Mouse (Mus musculus) B cell, adult 2 months (primary cell): ENCODE data around the gene Fndc3a.

Experiments used
- DNase-seq, 2 experiments: peaks; one replicate each; pipeline ENCODE4 v3.0.0; 2022

Fndc3a gene

DNA sequence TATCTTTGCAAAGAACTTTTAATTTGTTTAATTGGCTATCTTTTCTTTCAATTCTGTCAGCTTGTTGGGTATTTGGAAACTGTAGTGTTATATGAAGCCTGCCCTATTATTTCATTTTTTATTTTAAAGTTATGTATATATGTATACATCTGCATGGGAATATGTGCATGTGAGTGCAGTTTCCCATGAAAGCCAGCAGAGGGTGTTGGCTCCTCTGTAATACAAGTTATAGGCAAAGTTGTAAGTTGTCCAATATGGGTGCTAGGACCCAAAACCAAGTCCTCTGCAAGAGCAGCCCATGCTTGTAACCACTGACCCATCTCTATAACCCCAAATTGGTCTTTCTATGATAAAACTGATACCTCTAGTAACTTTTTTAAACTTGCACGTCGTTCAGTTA, 38.8 kb downstream of the Fndc3a start:
- no peak for DNase-seq

DNA sequence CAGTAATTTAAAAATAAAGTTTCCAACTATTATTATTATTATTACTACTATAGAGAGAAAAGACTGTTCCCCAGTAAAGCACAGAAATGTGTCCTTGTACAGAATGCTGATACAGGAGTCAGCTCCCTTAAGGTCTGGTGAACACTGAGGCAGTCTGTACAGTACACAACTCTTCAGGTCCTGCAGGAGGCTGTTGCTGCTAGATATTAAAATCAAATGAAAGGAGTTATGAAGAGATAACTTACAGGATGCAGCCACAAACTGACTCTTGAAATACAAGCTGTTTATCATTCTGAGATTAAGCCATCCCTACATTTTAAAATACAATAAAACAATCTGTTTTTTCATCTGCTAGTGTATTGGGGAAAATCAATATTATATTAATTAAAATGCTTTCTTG, 60.5 kb downstream of the Fndc3a start:
- DNase-seq = no peak

DNA sequence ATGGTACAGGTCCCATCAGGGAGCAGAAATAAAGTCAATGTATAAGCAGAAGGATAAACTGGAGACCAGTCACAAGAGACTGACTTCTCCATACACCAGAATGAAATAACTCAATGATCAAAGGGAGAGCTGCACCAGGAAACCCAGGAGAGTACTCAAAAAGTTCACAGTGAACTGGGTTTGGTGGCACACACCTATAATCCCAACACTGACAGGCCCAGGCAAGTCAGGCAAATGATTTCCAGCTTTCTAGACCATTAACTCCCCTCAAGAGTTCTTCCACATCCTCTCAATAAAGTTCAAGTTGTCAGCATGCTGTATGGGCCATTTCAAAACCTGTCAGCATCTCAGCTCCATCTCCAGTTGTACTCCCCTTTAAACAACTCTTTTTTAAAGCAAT, 64.3 kb downstream of the Fndc3a start:
- DNase-seq = no peak

DNA sequence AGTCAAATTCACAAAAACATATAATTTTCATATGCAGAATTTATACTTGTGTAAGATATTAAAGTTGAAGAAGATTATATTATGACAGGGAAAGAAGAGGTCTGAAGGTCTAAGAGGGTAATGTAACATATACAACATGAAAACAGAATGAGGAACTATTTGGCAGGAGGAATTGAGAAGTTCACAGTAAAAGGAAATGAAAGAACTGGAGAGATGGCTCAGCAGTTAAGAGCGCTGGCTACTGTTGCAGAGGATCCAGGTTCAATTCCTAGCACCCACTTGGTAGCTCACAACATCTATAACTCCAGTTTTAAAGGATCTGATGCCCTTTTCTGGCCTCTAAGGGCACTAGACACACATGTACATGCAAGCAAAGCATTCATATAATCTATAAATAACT, 65.2 kb downstream of the Fndc3a start:
- peak in 1 of 2 experiments; percentile 17 for DNase-seq

DNA sequence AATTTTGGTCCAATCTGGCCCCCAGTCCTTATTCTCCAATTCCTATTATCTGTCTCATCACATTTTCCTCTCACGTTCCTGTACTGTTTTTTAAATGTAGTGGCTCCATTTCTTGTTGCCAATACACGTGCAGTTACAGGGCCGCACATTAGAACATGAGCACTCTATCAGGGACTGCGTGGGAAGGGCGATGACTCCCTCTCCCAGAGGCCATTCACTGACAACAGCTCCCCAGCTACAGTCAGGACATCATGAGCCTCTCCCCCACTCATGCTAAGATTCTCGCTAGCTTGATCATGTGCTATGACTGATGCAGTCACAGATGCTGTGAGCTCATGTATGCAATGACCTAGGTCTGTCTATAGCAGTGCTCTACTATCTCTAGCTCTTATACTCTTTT, 71.3 kb downstream of the Fndc3a start:
- DNase-seq = no peak

DNA sequence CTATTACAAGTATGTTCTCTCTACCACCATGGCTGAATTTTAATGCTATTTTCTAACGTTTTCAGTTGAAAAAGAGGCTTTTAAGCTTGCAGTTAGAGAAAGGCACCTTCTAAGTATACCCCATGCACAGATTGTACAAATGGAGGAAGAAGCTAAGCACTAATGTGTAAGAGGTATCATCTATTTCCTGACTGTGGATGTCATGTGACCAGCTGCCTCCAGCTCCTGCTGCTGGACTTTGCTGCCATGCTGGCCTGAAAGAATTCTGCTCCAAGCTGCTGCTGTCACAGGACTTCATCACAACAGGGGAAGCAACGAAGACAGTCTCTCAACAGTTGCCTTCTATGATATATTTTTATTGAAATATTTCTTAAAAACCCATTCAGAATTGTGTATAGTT, 76.2 kb downstream of the Fndc3a start:
- DNase-seq = no peak

DNA sequence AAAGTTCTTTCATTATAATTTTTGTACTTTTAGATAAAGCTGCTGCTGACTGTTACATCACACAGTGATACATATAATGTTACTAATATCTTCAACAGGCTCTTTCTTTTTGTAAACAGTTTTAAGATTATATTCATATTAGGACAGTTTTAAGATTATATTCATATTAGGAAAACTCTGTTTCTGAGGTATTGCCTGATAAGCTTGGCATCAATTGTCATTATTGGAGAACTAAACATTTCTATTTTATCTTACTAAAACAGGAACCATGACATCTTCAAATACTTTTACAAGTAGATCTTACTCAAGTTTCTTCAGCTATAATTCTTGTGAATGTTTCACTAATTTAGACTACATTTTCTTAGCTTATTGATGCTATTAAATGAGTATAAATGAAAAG, 84.4 kb downstream of the Fndc3a start:
- no peak for DNase-seq

DNA sequence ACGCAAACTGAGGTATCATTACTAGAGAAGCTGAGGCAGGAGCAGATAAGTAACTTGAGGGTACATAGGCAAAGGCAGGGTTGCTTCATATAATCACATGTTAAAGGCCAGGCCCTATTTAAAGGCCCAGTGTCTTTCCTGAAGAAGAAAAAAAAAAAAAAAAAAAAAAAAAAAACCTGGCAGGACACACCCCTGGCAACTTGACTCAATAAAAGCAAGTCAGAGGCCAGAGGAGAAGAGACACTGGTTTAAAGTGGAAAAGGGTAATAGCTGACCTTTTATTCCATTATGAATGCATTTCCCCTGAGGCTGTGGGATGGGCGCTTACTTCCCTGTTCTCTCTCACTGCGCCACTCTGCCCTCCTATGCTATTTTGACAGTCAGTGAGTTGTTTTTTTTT, 105.7 kb downstream of the Fndc3a start:
- DNase-seq = no peak

DNA sequence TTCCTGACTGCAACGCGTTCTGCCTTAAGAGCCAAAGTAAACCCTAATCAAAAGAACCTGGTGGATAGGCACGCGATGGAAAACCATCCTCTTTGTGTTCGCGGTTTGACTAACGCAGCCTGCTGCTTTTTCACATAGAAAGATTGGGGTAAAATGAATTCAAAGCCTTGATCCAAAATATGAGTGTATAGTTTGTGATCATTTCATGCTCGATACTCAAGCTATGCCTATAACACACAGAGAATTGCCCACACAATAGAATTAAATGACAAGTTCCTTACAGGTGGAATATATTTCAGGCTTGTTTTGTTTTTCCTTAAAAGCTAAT, 106.6 kb downstream of the Fndc3a start:
- DNase-seq = no peak

DNA sequence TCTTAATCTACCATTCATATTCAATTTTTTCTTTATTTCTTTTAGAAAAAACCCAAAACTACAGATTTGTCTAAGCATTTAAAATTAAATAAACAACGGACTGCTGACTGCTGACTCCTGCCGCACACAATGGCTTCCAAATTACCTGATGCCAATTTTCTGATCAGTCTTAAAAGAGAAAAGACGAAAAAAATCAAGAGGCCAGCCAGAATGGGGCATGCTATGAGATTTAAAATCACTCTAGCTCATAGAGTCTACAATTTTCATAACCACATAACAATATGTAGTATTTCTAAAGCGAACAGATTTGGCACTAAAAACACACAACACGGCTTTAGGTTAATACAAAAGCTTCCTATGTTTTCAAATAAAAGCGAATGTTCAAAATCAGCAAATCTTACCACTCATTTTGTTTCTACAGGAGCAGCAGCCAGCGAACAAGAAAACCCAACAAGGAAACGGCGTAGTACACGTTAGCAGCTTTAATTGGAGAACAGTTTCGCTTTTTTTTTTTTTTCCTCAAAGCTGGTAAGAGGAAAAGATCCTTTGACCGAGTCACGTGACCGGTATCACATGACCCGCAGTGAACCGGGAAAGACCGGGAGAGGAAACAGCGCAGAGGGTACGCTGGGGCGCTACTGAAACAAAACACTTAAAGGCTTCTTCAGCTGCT, 107.1 kb downstream of the Fndc3a start:
- peak; percentile 57 to 58 for DNase-seq

DNA sequence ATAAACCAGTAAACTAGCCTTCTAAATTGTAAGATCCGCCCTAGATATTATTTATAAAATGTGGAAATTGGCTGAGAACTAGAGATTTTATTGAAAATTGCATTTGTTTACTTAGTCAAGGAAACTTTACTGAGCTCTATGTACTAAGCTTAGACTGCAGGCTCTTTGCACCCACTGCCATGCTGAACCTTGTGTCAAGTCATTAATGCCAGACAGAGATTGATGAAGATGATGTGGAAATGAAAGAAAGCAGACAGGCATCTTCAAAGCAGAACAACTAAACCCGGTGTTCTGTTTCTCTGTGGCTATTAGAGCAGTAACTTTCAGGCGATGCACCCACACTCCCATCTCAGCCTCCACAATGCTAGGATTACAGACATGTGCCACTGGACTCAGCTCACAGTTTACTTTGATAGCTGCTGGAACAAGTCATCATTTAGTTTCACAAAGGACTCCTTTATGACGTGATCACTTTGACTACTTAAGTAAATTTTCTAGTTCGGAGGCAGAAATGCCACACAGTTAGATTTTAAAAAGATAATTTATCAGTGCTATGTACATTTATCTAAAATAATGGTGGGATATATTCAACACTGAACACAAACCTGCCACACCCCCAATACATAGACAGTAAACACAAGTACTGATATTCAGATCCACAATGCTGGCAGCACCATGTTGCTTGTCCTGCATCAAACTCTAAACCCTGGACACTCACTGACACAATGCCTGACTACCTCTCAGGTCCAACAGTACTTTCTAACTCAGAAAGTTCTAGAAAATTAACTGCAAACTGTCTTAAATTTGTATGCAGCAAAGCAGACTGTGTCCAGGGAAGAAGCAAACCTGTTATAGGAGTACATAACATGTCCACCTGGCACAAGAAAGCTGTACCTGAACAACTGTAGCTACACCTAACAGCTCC, 108.2 kb downstream of the Fndc3a start:
- no peak for DNase-seq

DNA sequence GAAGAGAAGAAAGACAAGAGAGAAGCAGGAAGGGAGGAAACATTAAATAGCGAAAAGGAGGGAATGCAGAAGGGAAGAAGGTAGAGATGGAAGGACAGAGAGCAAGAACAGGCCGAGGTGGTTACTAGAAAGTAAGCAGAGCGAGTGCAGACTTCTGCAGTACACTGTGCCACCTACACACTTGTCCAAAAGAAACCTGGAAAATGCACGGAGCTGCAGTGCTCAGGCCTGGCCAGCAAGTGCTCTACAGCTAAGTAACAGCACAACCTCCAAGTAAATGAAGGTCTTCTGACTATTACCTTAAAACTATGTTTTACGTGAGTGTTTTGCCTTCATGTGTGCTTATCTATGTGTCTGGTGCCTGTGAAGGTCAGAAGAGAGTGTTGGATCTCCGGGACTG, 109.4 kb downstream of the Fndc3a start:
- DNase-seq = no peak

DNA sequence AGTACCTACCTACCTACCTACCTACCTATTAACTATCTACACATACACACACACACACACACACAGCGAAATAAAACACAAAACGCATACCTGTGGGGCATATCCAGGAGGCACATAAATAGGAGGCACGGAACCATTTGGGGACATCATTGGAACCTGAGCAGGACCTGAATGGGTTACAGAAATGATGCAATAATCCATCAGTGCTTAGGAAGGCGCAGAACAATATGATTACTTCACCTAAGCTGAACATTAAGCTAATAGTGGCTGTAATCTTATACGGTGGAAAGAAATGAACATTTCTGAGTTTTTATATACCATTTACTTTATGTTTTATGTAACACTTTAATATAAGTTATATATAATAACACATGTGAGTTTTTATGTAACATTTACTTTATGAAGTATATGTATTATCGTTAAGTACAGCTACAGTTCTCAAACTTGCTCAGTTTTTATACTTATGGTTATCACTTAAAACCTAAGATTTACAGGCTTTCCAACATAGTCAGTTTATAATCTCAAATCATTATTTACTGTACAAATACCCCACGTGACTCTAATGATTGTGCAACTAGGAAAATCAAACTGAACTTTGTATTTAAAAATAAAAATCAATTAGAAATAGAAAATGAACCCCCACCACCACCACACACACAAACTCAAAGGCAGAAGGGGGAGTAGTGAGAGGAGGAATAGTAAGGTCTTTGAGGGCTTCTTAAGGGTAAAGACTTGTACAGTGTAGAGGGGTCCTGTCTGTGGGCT, 110.6 kb downstream of the Fndc3a start:
- no peak for DNase-seq

DNA sequence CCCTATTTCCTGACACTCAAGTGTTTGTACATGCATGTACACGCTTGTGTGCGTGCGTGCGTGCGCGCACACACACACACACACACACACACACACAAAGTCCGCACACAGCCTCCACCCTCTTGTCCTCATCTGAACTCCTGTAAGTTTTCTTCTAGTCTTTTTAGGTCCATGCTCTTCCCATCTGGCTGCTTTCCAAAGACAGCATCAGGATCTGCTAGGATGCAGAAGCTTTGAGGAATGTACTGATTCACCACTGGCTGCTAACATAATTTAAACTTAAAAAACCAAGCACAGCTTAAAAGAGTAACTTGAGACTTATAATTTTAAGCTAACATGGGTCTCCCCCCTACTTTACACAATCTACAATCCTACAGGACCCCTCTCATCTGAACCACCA, 115.6 kb downstream of the Fndc3a start:
- DNase-seq = no peak

DNA sequence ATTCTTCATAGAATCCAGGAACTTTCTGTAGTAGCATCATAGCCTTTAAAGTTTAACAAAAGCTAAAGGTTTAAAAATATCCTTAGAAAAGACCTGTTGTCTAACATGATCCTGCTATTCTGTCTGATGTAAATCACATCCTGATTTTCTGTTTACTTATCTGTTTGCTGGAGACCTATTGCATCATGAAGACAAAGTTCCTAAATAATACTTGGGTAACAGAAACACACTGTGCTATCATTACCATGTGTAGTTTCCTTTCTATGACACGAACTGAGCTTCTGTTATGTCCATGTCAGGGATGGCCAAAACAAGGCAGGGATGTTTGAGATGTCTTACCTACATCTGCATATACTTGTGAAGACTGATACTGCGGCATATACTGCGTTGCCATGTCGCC, 120.4 kb downstream of the Fndc3a start:
- DNase-seq = no peak

DNA sequence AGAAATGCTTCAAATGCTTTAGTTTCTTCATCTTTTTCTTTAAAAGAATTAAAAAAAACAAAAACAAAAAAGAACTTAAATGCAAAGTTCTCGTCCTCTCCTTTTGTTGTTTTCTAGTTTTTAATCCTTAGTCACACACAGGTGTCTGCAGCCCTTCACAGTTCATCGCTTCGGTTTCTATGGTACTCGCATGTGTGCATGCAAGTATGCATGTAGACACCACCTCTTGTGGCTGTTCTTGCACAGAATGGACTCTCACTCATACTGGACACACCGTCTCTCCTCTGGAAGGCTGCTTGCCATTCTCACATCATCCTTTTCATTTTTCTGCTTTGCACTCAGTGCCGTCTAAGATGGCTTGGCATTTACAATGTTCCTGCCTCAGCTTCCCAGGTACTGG, 126.8 kb downstream of the Fndc3a start:
- DNase-seq = no peak

DNA sequence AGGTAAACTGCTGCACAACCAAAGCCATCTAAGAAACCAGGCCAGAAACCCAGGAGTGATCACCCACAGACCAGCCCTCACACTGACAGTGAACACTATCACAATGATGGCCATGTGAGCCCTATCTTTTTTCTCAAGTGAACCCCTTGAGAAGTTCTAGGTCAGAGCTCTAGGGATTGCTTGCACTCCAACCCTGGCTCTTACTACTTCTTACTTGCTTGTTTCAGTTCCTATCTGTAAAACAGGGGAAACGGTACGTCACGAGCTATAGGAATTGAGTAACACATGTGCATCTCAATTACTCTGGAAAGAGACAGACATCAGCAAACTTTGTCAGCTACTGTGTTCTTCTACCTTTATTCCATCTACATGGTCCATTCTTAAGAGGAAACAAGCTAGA, 128.8 kb downstream of the Fndc3a start:
- DNase-seq = no peak

DNA sequence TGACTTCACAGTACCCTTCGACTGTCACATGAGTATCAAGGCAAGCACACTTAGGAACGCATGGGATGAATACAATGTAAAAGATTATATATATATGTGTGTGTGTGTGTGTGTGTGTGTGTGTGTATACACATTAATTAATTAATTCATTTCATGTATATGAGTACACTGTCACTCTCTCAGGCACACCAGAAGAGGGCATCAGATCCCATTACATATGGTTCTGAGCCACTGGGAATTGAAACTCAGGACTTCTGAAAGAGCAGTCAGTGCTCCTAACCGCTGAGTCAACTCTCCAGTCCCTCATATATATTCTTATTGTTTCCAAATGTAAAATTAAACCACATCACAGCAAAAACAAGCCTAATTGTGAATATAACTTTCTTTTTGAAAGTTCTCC, 133.5 kb downstream of the Fndc3a start:
- no peak for DNase-seq

DNA sequence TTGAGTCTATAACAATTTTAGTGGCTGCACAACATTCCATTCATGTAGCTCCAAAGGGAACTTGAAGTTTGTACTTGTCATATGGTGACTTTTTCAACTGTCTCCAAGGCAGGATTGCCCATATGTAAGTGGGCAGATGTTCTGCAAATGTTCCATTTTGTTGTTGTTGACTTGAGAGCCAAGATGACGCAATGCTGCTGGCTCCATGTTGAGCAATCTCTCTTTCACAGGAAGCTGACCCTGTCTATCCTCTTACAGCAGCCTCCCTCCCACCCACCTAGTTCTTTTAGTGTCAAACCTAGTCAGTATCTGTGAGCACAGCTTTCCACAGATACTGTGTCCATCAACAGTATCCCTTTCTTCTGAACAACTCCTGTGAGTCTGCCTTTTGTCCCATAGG, 145.9 kb downstream of the Fndc3a start:
- DNase-seq = no peak

DNA sequence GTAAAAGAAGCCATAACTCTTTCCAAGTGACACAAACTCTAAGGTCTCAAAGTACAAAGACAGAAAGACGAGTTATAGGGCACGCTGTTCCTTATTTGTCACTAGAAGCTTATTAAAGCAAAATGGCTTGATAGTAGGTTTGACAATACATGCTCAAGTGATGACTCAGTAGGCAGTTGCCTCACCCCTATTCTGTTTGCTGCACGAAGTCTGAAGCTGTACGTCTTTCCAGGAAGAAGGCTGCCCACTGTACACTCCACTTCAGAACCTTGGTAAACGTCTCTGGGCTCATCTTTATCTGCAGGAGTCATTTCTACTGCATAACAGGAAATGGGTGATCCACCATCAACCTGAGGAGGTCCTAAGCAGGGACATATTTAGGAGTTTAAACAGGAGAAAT, 151.0 kb downstream of the Fndc3a start:
- DNase-seq = no peak

DNA sequence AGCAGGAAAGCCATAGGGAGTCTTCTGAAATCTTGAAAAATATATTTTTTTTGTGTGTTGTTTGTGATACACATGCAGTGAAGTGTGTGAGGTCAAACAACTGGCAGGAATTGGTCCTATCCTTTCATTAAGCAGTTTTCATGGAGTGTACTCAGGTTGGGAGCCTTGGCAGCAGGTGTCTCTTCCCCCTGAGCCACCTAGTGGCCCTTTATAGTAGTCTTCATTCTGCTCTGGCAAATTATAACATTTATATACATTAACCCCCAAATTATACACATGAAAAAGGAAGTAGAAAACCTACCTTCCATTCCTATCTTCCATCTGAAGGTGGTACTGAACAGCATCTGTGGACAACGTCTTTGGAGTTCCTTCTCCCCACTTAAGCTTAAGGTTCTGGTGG, 154.0 kb downstream of the Fndc3a start:
- no peak for DNase-seq

DNA sequence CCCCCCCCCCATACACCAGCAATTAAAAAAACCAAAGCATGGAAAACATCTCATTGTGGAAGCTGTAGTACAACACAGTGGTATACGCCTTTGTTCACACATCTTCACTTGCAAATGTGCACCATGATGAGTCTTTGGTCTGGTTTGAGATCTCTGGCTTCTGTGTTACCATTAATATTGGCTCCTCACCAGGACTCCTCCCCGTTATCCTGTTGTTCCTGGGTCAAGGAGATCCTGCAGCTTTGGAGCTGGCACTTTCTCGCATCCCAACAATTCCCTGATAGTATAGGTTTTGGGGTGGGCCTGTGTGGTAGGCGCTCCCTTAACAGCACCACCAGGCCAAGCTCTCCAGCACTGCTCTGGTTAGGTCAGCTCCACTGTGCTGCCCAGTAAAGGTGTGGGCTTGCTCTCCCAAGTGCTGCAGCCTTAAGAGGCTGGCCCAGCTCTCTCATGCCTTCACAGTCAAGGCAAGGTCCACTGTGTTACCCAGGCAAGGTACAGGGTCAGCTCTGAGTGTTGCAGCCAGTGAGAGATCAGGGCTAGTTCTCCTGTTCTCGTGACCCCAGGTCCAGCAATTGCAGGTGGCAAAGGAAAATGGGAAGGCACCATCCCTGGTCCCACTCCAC, 173.3 kb downstream of the Fndc3a start:
- DNase-seq = no peak

DNA sequence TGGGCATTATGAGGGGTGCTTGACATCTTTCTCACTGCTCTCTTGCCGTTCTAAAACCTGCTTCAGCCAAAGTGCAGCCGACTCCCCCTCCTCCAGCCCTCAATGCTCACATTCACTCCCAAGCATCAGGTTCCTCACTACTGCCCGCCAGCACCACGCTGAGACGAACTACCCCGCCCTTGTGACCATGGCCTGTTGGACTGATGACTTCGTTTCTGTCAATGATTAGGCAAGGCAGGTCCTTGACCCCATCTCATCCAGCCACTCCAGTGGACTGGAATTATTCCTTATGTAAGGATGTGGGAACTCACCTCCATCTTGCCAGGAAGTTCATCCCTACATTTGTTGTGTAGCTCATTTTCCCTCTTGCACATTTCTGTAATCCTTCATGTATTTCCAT, 175.9 kb downstream of the Fndc3a start:
- DNase-seq = no peak
